Mouse (Mus musculus) cerebellum, adult (tissue): ENCODE results near the gene 4930579F01Rik.
A peak's percentile ranks its signal among the peaks of the same experiment; 100 is the strongest.

Source experiments
- ATAC-seq: cut with Nextera tagmentation; 2 replicates; pipeline ENCODE4 v1.9.2; 2017; ENCODE audit warnings: mild to moderate bottlenecking, moderate library complexity, mixed read lengths; ENCODE audit not compliant: insufficient number of reproducible peaks, low FRiP score, low TSS enrichment

Gene 4930579F01Rik

DNA sequence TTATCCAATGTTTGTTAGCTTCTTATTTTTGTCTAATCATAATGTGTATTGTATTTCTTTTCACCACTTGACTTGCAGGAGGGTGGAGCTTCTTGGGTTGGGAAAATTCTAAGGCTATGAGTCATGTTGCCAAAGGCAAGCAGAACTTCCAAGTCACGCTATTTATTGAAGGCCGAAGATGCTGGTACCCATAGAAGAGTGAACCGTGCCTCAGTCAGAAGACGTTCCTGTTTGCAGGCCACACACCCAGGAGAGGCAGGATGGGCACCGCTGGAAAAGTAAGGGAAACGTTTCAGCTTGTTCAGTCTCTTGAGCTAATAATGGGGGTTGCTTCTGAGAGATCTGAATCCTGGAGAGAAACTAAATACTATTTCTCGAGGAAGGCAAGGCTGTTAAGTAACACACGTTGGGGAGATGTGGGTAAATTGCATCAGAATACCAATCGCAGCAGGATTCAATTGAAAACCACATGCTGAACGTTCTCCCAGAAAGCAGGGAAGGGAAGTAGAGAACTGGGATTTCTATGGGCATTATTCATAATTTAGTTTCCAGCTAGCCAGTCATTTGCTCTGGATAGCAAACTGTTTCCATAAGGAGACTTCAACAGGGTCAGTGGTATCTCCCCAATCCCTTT, 24.1 kb upstream of the 4930579F01Rik start, which contains the start of gene Adh7:
Gene Adh7 (plus strand): TSS at position 130 of the 634 bp plus-strand sequence.
- no peak for ATAC-seq

DNA sequence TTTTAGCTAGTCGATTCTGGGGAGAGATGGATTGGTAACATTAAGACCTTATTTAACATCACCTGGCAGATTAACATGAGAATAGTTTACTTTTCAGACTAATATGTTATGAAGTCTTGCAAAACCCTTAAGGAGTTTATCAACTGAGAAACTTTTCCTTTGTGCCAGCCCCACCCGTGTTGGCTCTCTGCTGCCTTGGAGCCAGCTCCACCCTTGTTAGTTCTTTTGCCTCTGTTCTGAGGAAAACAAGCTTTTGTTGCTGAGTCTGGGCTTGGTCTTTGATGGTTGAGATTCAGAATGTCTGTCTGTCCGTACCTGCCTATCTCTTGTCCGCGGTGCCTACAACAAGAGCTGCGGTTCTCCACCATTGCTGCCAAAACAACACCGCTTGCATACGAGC, 22.5 kb upstream of the 4930579F01Rik start:
- no peak for ATAC-seq

DNA sequence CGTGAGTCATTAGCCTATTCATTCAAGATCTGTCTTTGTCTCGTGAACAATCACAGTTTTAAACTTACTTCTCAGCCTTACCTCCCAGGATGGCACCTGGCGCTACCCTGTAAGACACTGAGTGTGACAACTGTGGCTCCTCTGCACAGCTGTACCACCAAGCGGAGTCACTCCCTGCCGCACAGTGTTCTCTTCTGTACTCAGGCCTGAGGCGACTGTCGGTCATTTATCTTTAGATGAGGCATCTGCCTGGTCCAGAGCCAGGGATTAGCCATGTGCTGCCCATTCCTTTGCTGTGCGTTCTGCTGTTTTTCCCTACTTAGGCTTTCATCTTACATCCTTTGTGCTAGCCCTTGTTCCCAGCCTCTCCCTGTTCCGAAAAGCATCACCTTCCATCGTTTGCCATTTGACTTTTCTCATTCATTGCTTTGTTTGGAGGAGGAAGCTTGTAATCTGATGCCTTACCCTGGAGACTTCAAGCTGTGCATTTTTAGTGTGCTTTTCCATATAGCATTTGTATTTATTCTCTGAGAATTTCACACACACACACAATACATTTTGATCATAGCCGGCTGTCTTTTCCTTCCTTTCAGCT, 21.9 kb upstream of the 4930579F01Rik start:
- ATAC-seq: no peak

DNA sequence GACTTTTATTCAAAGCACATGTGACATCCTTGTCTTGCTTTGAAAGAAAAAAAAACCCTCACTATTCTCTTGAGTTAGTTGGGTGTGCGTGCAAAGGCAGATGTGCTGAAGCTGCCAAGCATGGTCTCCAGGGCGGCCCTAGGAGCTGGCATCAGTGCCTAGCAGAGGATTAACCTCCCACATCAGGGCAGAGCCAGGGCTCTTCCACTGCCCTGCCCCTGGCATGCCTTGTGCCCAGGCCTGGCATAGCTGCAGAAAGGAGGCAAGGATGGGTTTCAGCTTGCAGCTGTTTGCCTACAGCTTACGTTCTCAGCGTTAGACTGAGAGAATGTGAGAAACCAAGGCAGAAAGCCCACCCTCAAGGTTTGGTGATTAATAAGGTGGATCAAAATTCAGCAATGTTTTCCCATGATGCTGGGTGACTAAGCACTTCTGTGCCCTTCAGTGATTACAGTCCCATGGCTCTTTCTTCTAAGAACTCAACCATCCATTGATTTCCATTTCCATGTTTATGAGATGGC, 18.9 kb upstream of the 4930579F01Rik start:
- ATAC-seq: no peak

DNA sequence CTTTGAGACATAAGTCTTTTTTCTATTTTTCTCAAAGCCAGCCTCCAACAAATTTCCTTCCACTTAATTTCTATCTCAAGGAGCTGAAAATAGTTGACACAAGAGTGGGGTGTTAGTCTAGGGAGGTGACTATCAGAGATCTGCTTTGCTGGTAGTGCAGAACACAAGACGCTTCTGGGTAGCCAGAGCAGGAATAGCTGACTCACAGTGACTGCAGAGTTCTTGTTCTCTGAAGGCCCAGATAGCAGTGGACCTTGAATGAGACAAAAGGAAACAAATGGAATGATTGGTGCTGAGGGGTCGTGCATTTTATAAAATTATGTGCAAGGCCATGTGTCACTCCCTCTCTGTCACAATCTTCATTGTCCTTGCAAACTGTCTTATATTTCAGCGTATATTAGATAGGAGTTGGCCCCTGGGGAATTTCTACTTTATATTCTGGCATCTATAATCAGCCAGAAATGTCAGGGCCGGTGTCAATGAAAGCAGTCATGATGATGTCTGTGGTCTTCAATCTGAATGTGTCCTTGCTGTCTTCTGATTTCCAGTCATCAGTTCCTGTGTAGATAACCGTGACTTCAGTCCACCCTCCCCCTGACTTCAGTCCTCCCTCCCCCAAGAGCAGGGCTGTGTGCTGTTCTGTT, 16.9 kb upstream of the 4930579F01Rik start:
- ATAC-seq: no peak

GRCm38 (mm10) chr3:138208821-138209220, 15.2 kb upstream of the 4930579F01Rik start:
- no peak for ATAC-seq

DNA sequence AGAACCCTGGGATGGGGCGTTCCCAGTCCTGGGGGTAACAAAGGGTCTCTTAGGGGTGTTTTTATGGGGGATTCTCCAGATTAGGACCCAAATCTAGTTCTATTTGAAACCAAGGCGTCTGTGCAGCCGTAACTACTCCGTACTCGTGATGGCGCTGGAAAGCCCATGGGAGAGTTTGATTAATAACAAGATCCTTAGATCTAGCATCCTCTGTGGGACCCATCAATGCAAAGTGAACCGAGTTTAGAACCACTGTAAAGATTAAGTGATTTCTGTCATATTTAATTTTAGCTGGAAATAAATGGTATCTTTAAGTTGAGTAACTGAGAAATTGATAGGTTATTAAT, 5.1 kb upstream of the 4930579F01Rik start:
- no peak for ATAC-seq

DNA sequence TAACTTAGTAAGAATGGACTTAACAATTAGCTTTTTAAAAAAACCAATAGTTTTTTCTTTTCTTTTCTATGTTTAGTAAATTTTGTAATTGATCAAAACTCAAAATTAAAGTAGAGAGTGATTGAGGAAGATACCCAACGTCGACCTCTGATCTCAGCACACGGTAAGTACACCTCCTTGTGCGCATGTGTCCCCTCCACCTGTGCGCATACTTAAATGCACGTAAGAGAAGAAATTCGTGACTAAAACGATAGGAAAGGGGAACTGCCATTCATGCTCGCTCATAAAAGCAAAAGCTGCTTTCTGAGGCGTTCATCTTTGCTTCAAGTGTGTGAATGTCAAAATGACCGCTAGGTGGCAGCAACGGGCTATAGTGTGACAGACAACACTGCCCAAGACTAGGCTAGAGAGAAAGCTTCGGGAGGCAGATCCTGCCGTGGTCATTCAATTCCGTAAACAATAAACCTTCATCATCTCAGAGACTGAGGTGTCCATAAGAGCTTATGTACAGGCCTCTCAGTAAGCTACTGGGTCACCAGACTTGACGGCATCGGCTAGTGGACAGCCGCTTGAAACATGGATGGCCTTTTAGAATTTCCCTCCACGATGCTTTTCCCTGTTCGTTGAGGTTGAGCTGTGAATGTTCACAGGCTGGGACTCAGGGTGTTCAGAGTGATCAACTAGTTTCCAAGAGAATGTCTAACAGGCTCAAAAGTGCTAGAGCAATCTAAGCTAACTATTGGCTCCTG, 4.5 kb upstream of the 4930579F01Rik start:
- ATAC-seq: peak; percentile 92

DNA sequence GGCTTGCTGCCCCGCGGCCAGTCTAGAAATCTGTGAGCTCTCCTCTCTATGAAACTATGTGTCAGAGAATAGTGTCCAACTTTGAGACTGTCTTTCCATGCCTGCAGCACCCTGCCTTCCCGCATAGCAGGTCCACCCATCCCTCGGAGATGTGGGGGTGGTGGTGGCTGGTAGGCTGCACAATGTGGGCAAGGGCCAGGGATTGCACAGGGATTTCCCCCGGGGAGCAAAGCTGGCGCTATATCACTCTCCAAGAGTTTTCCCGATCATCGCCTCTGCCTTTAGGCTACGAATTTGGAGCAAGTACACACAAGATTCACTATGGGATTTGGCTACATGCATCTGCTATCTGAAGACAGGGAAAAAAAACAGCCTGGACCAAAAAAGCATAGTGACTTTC, 3.9 kb upstream of the 4930579F01Rik start:
- peak; percentile 36; the same call in 1 of the 2 replicates for ATAC-seq

GRCm38 (mm10) chr3:138197093-138197492, 3.5 kb upstream of the 4930579F01Rik start:
- ATAC-seq: no peak

- ATAC-seq: no peak
Observed at GRCm38 (mm10) chr3:138192260-138192659, 1.4 kb downstream of the 4930579F01Rik start.

DNA sequence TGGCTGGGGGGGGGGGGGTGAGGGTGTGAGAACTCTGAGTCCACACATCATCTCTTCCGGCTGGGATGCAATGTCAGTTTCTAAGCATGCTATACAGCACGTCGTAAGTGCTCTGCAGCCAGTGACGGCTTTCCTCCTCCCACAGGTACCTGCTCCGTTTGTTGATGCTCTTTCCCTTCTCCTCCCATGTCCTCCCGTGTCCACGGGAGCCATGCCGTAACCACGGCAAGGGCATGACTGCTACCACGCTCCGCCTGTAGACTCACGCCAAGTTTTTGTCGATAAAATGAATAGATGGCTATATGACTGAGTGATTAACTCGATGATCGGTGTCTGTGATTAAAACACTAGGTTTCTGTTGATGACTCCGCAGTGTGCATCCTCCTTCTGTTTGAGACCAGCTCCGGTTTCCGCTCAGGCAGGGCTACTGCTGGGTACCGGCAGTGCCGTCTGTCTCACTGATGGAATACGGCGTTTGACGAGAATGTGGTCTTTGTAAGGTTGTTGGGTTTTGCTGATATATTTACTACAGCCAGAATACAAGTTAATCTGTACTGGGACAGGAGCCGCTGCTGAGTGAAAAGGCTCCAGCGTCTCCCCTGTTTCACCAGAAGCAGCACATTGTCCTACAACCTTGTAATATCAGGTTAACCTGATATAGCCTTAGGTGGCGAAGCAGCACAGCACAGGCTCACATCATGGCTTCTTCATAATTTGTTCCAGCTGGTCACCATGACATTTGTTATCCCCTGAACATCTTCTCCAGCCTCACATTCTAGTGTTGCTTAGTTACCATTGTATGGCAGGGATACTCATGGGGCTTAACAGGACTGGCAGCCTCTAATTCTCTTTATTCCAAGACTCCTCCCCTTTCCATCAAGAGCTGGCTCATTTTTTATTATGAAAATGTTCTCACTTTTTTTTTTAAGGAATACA, 7.4 kb downstream of the 4930579F01Rik start:
- ATAC-seq: no peak

DNA sequence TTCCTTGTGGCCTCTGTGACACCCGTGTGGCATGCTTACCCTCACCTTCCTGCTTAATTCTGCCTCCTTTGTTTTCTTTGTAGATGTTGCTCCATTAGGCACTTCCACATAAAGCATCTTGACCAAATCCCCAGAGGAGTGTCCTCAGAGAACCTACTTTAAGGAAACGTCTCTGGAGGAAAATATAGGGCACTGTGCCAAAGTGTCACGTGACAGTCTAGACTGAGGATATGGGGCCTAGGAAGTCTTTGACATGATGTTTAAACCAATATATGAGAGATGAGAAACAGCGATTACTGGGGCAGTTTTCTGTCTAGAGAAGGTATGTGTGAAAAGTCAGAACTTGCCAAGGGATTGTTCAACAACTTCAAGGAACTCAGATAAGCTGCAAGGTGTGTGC, 8.3 kb downstream of the 4930579F01Rik start:
- no peak for ATAC-seq

DNA sequence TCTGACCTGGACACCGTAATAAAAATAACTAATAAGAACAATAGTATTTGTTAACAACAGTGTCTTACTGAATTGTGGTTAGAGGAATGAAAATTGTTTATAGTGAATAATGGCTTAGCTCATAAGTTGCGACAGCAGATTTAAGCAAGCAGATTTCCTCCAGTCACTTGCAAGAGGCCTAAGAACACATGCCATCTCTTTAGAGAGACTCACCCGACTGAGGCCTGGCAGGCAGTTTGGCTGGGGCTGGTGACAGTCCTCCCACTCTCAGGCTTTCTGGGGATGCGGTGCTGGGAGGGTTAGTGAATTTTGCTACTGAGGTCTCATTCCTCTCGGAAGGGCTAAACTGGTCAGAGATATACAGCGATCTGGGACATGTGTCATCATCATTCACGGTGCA, 10.3 kb downstream of the 4930579F01Rik start:
- ATAC-seq: no peak

GRCm38 (mm10) chr3:138182019-138182418, 11.6 kb downstream of the 4930579F01Rik start:
- ATAC-seq: no peak

- ATAC-seq: no peak
Observed at GRCm38 (mm10) chr3:138175551-138175950, 18.1 kb downstream of the 4930579F01Rik start.

DNA sequence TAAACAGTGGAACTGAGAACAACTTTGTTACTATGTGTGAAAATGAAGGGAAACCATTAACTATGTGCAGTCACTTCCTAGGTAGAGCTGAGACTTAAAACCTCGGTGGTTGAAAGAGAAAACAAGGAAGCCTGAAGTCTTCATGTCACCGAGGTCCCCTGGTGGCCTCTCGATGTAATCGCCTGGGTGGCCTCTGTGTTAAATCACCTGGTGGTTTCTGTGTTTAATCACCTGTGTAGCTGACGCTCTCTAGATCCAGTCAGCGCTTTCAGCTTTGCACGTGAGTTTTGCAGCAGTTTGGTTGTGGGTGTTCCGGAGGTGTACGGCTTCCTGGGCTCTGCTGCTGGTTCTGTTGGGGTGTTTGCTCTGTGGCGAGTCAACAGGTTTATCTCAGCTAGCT, 20.3 kb downstream of the 4930579F01Rik start:
- no peak for ATAC-seq

DNA sequence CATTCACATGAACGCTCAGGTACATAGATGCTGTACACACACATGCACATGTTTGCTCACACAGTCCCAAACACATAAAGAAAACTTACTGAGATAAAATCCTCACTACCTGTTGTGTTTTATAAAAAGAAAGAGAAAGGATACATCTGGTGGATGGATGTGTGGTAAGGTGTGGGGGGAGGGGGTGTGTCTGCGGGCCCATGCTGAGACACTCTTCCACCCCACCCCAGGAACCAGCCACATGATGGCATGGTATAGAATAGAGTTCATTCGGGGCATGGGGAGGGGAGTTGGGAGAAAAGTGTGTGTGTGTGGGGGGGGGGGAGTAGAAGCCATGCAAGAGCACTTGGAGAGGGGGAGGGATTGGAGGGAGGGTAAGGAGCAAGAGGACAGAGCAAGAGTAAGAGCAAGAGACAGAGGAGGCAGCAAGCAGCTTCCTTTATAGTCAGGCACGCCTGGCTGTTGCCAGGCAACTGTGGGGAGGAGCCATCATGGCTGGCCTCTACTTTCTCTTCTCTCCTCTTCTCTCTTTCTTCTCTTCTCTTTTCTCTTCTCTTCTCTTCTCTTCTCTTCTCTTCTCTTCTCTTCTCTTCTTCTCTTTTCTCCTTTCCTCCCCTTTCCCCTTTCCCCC, 31.0 kb downstream of the 4930579F01Rik start:
- no peak for ATAC-seq

DNA sequence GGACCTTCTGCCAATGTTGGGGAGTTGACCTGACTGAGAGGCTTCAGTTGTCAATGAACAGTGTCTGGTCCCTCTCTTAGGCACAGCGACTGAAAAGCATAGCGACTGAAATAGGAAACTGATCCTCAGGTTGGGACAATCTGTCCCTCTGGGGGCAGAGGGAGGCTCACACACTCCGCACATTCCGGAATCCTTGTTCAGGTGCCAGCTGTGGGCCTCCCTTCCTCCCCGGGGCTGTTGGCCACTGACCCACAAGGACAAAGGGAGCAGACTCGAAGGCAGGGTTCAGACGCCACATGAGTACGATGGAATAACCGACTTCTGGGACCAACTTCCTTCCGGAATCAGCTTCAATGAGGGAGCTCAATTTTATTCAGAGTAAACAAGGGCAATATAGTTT, 32.0 kb downstream of the 4930579F01Rik start:
- no peak for ATAC-seq
